Mouse (Mus musculus): ENCODE measurements around the gene Emx1.

The Emx1 gene

DNA sequence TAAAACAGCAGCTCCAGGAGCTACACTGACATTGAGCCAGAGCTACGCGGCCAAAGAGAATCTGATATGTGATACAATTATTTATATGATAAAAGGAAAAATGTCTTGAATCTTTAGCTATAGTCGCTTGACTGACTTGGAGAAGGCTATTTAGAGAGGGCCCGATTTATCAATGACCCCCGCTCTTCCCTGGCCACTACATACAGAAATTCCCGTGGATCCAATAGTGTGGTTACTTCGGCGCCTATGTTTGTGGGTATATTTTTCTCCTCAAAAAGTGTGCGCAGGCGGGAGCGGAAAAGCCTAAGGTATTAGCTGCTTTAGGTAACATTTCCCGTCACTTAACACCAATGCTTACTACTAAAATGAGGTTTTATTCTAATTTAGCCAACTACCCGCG, 2.1 kb downstream of the Emx1 start:
- no peak for DNase-seq (ENCODE audit: low read depth)

DNA sequence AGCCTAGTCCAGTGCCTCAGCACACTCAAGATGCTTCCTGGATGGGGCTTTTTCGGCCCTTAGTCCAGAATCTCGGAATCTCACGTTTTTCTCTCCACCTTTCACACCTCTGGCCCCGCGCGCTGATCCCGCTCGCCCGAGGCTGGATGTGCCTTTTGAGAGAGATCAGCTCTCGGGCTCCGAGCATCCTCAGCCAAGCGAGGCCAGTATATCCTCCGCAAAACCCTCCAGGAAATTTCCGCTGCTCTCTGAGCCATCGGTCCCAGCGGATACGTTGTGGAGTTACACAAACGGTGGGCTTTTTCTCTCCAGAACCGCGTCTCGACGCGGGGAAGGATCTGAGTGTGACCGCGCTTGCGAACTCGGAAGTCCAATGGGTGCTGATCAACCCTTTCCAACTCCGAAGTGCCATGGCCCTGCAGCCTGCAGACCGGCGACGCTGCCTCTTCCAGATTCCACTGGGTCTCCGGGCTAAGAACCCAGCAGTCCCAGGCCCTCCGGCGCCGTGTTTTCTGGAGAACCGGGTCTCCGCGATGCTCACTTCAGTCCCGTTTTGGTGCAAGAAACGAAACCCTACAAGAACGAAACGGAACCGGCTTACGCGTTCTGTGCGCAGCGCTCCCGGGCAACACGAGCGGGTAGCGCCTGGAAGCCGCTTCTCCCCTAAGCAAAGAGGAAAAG, 2.8 kb downstream of the Emx1 start:
- DNase-seq (ENCODE audit: low read depth): no peak

- no peak for DNase-seq (ENCODE audit: low read depth)
Observed at GRCm38 (mm10) chr6:85190671-85191070, 3.4 kb downstream of the Emx1 start.

GRCm38 (mm10) chr6:85191751-85192440, 4.7 kb downstream of the Emx1 start:
- no peak for DNase-seq (ENCODE audit: low read depth)

DNA sequence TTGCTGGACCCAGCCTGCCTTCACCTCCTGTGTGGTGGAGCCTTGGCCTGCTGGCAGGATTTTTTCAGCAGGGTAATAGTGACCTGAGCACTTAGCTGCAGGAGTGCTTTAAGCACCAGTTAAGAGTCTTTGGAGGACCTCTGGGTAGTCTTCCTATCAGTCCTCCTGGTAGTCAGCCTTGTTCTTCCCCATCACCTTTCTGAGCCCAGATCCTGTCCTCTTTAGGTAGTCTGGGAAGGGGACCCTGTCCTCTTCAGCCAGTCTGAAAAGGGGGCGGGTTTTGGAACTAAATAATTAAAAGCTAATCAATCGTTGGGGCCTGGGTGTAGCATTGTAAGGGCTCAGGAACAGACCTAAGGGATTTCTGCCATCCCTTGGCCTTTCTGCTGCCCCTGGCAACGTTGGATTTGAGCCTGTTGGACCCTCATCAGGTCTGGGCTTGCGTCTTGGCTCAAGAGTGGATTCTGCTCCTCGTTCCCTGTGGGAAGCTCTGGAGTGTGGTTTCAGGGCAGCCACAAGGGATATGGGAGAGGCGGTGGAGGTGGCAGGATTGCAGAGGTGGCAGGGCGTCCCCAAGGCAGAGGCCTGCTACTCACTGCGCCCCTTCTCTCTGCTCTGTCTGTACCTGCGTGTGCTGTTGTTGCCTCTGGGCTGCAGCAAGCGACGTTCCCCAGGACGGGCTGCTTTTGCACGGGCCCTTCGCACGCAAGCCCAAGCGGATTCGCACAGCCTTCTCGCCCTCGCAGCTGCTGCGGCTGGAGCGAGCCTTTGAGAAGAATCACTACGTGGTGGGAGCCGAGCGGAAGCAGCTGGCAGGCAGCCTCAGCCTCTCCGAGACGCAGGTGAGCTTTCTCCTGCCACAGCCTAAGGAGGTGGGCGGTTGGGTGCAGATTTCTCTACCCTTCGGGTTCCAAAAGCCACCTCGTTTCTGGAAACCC, 6.4 kb downstream of the Emx1 start:
- no peak for DNase-seq (ENCODE audit: low read depth)

DNA sequence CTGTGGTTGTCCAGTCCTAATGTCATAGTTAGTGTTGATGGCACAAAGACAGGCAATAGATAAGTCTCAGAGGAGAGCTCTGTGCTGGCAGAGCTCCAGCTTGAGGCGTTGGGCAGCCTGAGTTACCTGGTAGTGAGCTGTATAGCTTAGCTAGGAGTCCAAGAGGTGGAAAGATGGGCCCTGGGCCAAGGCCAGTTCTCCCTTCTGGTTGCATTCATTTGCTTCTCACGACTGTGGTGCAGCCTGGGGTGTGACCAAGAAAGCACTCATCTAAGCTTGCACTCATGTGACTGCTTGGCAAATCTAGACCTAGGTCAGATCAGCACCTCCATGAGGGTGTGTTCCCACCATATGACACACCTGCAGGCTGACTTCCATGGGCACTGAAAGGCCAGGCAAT, 10.7 kb downstream of the Emx1 start:
- no peak for DNase-seq (ENCODE audit: low read depth)

DNA sequence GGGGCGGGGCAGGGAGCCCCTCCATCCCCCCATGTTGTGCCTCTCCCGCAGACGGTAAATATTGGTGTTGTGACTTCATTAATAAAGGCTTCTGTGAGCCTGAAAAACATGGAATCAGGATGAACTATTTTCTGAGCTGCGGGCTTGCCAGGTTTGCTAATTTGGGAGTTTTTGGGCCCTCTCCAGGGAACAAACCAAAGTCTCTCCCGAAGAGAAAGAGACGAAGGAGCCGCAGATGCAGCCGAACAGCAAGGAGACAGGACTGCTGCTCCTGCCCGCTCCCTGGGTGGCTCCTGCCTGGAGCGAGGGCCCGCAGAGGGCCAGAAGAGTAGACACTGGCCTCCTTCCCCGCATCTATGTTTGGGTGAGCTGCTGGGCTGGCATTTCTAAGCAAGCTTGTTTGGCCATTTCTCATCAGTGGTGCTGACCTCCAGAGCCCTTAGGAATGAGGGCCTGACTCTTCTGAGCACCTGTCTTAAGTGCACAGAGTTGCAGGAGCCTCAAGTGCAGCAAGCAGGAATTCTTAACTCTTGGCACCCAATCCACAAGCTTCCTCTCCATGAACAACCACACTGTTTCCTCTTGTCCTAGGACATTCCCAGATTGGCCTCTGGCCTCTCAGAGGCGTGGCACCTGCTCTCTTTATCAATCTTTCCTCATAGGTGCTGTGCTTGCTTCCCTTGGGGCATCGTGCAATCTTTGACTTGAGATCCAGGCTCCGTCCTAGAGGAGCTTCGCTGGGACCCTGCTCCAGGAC, 19.1 kb downstream of the Emx1 start:
- DNase-seq (ENCODE audit: low read depth): no peak

GRCm38 (mm10) chr6:85206939-85207285, 19.7 kb downstream of the Emx1 start:
- no peak for DNase-seq (ENCODE audit: low read depth)

DNA sequence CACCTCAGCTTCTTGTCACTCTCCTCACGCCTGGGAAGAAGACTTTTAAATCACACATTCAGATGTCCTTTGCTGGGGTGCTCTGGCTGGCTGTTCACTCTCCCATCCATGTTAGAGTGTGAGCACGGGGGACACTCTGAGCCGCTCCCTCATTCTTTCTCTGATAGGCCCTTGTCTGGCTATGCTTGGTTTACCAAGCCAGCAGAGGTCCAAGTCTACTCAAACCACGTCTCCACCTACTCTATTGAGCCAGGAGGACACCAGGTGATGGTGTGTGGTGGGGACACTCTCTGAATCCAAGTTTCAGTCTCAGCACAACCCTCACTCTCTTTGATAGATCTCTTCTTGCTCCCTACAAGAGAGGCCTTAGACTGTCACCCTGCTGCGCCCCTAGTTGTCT, 20.1 kb downstream of the Emx1 start:
- DNase-seq (ENCODE audit: low read depth): no peak

DNA sequence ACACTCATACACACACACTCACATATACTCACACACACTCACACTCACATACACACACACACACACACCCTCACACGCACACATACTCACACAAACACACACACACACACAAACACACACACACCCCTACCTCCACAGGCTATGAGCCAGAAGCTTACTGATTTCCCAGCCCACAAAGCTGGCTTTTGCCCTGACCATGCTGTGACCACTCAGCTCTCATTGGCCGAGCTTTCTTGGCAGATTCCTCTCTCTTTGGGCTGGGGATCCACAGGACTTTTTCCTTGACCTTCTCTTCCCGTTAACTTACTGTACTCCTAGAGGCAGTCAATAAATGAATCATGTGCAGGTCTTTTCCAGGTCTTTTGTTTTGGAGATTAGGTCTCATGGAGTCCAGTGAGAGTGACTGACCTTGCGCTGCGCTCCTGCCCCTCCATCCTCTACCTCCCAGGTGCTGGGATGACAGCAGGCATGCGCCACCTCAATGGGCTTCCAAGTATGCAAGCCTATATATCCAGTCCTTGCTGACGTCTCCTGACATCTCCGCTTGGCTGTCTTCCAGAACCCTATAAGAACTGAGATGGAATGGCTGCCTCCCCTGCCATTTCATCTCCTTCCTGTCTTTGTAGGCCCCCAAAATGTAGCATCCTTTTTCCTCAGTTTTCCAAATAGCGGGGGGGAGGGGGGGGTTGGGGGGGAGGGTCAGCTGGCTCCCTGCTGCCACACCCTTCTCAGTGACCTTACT, 22.2 kb downstream of the Emx1 start:
- no peak for DNase-seq (ENCODE audit: low read depth)

- no peak for DNase-seq (ENCODE audit: low read depth)
Observed at GRCm38 (mm10) chr6:85210686-85211085, 23.4 kb downstream of the Emx1 start.

DNA sequence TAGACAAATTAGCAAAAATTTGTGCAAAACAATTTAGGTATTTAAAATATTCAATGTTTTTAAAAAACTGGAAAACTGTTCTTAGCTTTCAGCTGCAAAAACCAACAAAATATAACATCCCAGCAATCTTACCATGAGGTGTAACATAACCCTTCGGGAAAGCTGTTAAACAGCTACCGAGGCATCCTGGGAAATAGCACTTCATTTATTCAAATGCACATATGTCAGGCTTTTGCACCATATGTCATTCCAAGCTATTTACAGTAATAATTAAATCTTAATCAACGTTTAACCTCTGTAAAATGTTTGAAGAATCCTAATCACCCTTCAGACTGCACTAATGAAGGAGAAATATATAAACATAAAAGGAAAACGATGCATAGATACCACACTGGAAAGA, 31.0 kb downstream of the Emx1 start:
- DNase-seq (ENCODE audit: low read depth): no peak

DNA sequence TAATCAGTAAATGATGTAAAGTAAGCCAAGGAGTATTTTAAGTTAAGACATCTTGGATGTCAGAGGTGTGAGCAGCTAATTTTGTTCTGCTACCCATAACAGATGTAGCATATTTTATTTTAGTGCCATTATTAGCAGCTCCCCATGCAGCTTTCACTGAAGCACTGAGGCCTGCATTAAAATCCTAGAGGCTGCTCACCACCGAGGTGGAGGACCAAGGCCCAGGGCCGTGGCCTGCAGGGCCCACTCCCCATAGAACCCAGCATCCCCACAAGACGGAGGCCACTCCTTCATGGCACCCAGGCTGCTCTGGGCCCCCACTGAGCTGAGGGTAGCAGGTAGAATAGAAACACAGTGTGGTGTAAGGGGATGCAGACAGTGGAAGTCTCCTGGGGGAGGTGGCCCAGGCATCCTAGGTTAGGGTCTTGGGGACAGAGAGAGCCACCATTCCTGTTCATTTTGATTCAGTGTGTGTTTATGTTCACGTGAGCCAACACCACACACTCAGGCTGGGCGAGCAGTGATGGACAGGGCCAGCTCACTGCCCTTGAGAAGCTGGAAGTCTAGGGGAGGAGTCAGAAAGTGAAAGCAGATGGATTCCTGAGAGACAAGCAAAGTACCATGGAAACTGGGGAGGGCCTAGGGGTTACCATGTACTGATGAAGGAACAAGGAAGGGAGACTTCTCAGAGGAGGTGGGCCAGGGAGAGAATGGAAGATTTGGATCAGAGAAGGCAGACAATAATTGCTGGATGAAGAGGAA, 31.6 kb downstream of the Emx1 start:
- no peak for DNase-seq (ENCODE audit: low read depth)

DNA sequence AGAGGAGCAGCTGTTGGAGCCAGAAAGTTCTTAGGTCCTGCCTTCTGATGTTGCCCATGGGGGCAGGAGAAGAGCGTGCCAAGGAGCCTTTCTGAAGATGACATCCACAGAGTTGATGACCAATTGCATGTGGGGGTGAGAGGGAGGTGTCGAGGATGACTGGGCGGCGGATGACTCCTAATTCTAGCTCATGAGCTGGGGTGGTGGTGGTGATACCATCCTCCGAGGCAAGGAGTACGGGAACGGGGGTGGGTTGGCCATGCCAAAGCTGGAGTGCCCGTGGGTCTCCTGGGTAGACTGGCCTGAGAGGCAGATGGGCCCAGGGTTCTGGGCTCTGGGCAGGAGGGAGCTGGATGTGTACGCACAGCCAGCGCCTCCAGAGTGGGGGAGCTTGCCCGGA, 32.5 kb downstream of the Emx1 start:
- no peak for DNase-seq (ENCODE audit: low read depth)

DNA sequence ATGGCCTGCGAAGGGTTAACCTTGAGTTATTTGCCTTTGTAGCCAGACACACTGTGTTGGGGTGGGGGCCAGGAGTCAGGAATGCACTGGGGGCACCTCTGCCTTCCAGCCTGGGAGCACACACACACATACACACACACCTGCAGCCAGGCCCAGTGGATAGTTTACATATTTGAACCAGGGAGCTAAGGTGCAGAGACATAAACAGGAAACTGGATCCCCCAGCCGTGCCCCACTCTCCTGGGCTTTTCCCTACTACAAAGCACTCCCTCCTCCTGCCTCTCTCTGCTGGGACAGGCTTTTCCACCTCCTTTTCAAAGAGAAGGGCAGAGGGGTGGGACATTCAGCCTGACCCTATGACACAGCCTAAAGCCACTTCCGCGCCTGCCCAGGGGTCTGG, 33.7 kb downstream of the Emx1 start:
- no peak for DNase-seq (ENCODE audit: low read depth)

GRCm38 (mm10) chr6:85222551-85222950, 35.3 kb downstream of the Emx1 start:
- DNase-seq (ENCODE audit: low read depth): no peak

DNA sequence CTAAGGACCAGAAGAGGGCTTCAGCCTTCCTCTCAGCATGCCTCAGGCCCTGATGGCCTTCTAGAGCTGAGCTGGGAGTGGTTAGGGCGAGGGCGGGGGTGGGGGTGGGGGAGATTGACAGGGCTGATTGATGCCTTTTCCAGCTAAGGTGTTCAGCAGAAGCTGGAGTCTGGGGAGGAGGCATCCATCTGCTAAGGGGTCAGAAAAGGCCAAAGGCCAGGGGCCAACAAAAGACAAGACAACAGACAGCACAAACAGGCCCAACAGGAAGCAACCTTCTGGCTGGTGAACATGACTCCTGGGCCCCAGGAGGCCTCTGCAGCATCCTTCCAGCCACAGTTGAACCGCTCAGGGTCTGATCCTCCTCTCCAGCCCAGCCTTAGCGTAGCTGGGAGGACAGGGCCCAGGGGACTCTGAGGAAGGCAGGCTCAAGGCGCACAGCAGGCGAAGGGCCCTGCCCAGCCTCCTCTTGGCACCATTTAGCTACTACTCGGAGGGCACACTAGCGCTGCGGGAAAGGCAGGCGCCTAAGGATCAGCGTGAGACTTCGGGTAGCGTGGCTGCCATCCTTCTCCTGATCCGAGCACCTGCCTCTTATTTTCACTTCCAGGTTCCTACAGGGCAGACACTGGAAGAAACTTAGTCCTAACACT, 36.4 kb downstream of the Emx1 start:
- no peak for DNase-seq (ENCODE audit: low read depth)

GRCm38 (mm10) chr6:85224442-85224891, 37.2 kb downstream of the Emx1 start:
- no peak for DNase-seq (ENCODE audit: low read depth)

- no peak for DNase-seq (ENCODE audit: low read depth)
Observed at GRCm38 (mm10) chr6:85226570-85226969, 39.3 kb downstream of the Emx1 start.

DNA sequence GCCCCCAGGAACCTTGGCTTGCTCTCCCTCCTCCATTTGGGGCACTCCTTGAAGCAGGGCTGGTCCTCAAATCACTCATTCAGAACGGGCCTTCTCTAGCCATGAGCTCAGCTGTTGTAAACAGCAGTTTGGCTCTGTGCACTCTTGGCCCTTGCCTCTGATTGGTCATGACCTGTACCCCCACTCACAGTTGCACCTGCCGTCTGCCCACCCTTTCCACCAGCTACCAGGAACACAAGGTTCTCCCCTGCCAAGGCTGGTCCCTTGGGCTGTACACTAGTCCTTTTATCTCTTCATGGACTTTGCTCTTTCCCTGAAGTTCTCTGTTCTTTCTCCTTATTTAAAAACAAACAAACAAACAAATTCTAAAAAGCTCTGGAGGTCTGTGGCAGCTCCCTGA, 40.3 kb downstream of the Emx1 start:
- no peak for DNase-seq (ENCODE audit: low read depth)

All from induced T-regulatory cell, adult 2 months (primary cell).